Mouse (Mus musculus) kidney, embryonic 15.5 days (tissue): ENCODE data around the gene Pced1b. TPM values are rescaled to one million over a fixed set of nuclear protein-coding genes. Genes with fewer than 3 reads are reported as not detected.

Experiments
- ATAC-seq: fragments of 200-750 bp; cut with Nextera tagmentation; replicated peaks from 2 replicates; pipeline ENCODE4 v1.8.0; 2017; ENCODE audit warnings: moderate TSS enrichment; ENCODE audit not compliant: low FRiP score
- H3K27ac ChIP-seq: fragments of 300-500 bp; sonication (generic); 2 replicates; pipeline ENCODE4 v1.5.1; 2015; ENCODE audit warnings: mild to moderate bottlenecking, inconsistent platforms
- H3K27me3 ChIP-seq: fragments of 300-500 bp; sonication (generic); 2 replicates; pipeline ENCODE4 v1.6.1; 2015; ENCODE audit warnings: inconsistent platforms
- H3K36me3 ChIP-seq: fragments of 300-500 bp; sonication (generic); 2 replicates; pipeline ENCODE4 v1.6.1; 2015; ENCODE audit warnings: inconsistent platforms
- H3K4me1 ChIP-seq: fragments of 300-500 bp; sonication (generic); 2 replicates; pipeline ENCODE4 v1.6.1; 2015; ENCODE audit warnings: inconsistent platforms
- H3K4me2 ChIP-seq: fragments of 300-500 bp; sonication (generic); 2 replicates; pipeline ENCODE4 v1.6.1; 2015; ENCODE audit warnings: moderate library complexity, mild to moderate bottlenecking, inconsistent platforms
- H3K4me3 ChIP-seq: fragments of 300-500 bp; sonication (generic); replicated peaks from 2 replicates; pipeline ENCODE4 v1.5.1; 2015; ENCODE audit warnings: mild to moderate bottlenecking, inconsistent platforms
- H3K9ac ChIP-seq: fragments of 300-500 bp; sonication (generic); 2 replicates; pipeline ENCODE4 v1.6.1; 2015; ENCODE audit warnings: mild to moderate bottlenecking, inconsistent platforms
- H3K9me3 ChIP-seq: fragments of 300-500 bp; sonication (generic); replicated peaks from 2 replicates; pipeline ENCODE4 v1.6.1; 2016; ENCODE audit warnings: inconsistent platforms
- WGBS: fragments of 180-500 bp; shearing (Covaris S2); methylation state at CpG from one replicate; pipeline ENCODE4 v1.1.7; 2015; ENCODE audit warnings: mixed read lengths; 5-methylcytosine and 5-hydroxymethylcytosine counted together
- polyA plus RNA-seq: library from polyadenylated mRNA; unstranded; fragments of >200 nt; fragmentation: Nextera tagmentation; extraction: Ambion mirVana; gene quantifications from 2 replicates; pipeline ENCODE4 v1.2.1, GENCODE M21; 2015

The Pced1b gene
- polyA plus RNA-seq, 1 experiment from 2014 or later, result 5.5 TPM

DNA sequence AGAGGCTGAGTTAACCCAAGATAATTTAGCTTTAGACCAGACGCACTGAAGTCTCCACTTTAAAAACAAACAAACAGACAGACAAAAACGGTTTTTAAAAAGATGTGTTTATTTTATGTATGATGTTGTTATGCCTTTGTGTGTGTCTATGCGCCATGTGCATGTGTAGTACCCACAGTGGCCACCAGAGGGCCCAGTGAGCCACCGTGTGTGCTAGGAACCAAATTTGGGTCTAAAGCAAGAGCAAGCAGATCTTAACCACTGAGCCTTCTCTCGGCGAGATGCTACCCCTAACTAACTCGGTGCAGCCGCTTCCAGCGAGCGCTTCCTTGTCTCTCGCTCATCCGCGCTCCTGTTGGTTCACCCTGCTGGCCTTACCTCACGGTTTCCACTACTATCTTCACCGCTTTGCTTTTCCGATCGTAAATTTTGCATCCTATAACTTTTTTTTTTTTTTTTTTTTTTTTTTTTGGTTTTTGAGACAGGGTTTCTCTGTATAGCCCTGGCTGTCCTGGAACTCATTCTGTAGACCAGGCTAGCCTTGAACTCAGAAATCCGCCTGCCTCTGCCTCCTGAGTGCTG is 80.7 kb downstream of the Pced1b start:
- H3K27me3 ChIP-seq, result no peaks in the 10 kb centered on the region
- H3K36me3 ChIP-seq, result 0 out of 2 replicates have a peak, but pooled peaks cover 3% of the 10 kb centered on the region
- 0 out of 2 replicates have a peak, but pooled peaks cover 3% of the 10 kb centered on the region for H3K9me3 ChIP-seq
- ATAC-seq, result no peak
- H3K27ac ChIP-seq, result no peak overlapping the region
- WGBS, result 77% methylated on average over 18 of the region's 18 CpGs
- H3K9ac ChIP-seq, result no peak overlapping the region
- H3K4me3 ChIP-seq, result no peak overlapping the region
- H3K4me2 ChIP-seq, result no peak overlapping the region
- H3K4me1 ChIP-seq, result peaks cover 12% of the 10 kb centered on the region

DNA sequence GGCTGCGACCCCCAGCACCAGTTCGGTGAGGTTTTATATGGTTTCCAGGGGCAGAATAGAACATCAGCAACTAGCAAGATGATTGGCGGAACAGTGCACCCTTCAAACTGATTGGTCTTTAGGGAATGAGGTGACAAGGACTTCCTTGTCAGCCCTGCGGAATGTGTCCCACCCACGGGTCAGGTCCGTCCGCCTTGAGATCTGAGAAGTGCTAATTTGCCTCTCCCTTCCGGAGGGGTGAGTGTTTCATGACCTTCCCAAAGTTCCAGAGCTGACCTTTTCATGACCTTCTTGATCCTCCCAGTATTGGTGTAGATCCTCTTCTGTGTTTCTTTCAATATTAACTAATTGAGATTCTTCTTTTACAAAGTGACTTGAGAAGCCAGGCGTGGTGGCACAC is 85.7 kb downstream of the Pced1b start:
- Histone ChIP-seq H3K4me3 (no peak overlapping the region), H3K4me2 (no peak overlapping the region), H3K27me3 (no peaks in the 10 kb centered on the region), H3K36me3 (no peaks in the 10 kb centered on the region), H3K27ac (no peak overlapping the region), H3K9ac (no peak overlapping the region), H3K4me1 (peaks cover 8% of the 10 kb centered on the region; the same call in 1 of the 2 replicates), H3K9me3 (0 out of 2 replicates have a peak, but pooled peaks cover 4% of the 10 kb centered on the region)
- WGBS, result 63% methylated on average over 9 of the region's 9 CpGs
- ATAC-seq, result no peak

DNA sequence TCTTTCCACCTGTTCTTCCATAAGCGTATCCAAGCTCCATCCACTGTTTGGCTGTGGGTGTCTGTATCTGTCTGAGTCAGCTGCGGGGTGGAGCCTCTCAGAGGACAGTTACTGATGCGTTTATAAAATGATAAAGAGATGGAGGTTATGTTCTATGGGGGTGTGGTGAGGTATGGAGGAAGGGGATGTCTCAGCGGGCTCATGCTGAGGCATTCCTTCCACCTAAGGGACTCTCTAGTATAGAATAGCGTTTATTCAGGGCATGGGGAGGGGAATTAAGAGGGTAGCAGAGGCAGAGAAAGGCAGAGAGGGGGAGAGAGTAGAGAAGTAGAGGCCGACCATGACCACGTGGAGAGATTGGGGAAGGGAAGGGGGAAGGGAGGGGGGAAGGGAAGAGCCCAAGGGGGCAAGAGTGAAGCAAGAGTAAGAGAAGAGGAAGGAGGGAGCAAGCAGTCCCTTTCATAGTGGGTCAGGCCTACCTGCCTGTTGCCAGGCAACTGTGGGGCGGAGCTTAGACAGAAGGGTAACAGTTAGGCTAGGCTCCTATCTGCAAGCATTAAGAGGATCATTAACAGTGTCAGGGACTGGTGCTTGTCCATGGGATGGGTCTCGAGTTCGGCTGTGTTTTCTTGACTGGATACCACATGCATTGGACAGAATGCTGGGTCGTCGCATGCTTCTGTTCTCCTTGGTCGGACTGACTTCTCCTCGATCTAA is 90.9 kb downstream of the Pced1b start:
- no peaks in the 10 kb centered on the region for H3K36me3 ChIP-seq
- H3K4me1 ChIP-seq, result peaks cover 24% of the 10 kb centered on the region
- no peak overlapping the region for H3K27ac ChIP-seq
- peak overlapping the region; percentile 26 for H3K4me3 ChIP-seq
- WGBS, result 42% methylated on average over 14 of the region's 14 CpGs
- peak overlapping the region; percentile 55 for H3K4me2 ChIP-seq
- ATAC-seq, result peak; percentile 68
- no peaks in the 10 kb centered on the region for H3K27me3 ChIP-seq
- no peak overlapping the region for H3K9ac ChIP-seq
- peaks cover 4% of the 10 kb centered on the region; the same call in 1 of the 2 replicates for H3K9me3 ChIP-seq

DNA sequence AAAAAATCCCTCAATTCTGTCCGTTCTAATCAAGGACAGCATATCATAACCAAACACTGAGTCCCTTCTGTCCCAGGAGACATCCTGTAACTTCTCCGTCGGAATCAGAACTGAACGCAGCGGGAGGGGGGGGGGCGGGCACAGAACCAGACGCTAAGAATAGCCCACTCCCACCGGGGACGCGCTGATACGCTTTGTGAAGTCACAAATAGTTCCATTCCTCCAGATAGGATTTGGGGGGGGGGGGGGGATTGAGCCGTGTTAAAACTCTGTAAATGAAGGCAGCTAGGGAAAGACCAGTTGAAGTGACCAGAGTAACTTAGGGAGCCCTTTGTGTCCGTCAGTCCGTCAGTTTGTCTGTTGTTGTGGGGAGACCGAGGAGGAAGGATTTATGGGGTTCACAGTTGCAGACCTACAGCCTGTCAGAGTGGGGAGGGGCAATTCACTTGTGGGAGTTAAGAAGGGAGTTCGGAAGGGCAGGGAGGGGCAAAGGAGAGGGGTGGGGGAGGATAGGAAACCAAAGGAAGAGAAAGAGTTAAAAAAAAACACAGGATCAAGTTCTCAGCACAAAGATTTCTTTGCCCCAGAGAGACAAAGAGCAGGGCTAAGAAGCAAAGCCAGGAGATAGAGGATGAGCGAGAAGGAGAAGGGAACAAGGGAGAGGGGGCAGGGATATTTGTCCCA is 91.6 kb downstream of the Pced1b start:
- Histone ChIP-seq H3K36me3 (no peaks in the 10 kb centered on the region), H3K4me3 (peak overlapping the region; percentile 26), H3K4me2 (peak overlapping the region; percentile 55), H3K4me1 (peaks cover 24% of the 10 kb centered on the region), H3K27me3 (no peaks in the 10 kb centered on the region), H3K9ac (no peak overlapping the region), H3K27ac (no peak overlapping the region), H3K9me3 (peaks cover 4% of the 10 kb centered on the region; the same call in 1 of the 2 replicates)
- WGBS, result 9% methylated on average over 17 of the region's 17 CpGs
- no peak for ATAC-seq

DNA sequence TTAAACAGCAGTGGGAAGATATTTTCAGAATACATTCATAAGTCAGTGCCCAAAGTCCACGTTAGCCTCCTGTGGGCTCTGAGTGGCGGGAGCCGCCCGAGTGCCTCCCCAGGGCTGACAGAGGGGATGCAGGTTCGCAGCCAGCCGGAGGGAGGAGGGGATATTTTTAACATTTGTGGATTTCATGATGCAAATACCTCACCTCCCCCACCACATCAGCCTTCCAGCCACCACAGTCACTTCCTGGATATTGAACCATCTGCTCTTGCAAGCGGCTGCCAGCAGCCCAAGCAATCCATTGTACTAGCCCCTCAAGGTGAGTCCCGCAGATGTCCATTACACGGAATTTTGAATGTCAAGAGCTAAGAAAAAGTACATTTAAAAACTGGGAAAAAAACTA is 95.4 kb downstream of the Pced1b start:
- ATAC-seq, result no peak
- Histone ChIP-seq H3K36me3 (no peaks in the 10 kb centered on the region), H3K9me3 (no peaks in the 10 kb centered on the region; the same call in 1 of the 2 replicates), H3K4me1 (peaks cover 18% of the 10 kb centered on the region), H3K9ac (no peak overlapping the region), H3K27ac (no peak overlapping the region), H3K4me3 (no peak overlapping the region), H3K27me3 (no peaks in the 10 kb centered on the region), H3K4me2 (no peak overlapping the region)
- 86% methylated on average over 9 of the region's 9 CpGs for WGBS

DNA sequence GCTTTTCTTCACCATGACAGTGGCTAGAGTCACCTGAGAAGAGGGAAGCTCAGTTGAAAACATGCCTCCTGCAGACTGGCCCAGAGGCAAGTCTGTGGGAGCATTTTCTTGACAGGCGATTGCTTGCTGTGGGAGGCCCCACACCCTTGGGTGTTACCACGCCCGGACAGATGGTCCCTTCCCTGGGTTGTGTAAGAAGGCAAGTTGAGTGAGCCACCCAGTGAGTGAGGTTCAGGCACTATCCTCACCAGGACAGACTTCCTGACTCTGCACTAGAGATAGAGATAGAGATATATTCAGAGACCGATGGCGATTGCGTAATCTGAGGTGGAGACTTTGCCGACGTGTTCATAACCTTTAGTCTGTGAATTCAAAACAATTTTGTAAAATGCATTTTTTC is 96.0 kb downstream of the Pced1b start:
- Histone ChIP-seq H3K4me1 (peaks cover 12% of the 10 kb centered on the region), H3K4me2 (no peak overlapping the region), H3K9me3 (no peaks in the 10 kb centered on the region; the same call in 1 of the 2 replicates), H3K36me3 (no peaks in the 10 kb centered on the region), H3K4me3 (no peak overlapping the region), H3K27ac (no peak overlapping the region), H3K9ac (no peak overlapping the region), H3K27me3 (no peaks in the 10 kb centered on the region)
- WGBS, result 95% methylated on average over 8 of the region's 8 CpGs
- no peak; the same call in 1 of the 2 replicates for ATAC-seq

DNA sequence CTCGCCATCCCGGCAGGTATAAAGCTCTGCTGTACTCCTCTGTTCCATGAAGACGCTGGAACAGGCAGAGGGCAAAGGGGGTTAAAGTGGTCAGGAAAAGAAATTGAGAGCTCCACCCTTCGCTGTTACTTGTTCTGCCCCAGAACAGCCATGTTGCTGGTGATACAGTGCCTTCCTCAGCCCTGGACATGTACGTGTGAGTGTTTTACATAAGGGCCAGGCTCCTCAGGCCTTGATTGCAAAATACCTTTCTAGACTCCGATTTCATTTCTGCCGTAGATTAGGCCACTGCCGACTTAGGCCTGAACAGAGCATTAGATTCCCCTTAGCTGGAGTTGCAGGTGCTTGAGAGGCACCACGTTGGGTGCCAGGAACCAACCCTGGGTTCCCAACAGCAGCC is 97.0 kb downstream of the Pced1b start:
- Histone ChIP-seq H3K27me3 (no peaks in the 10 kb centered on the region), H3K9ac (no peak overlapping the region), H3K4me3 (no peak overlapping the region), H3K4me1 (peaks cover 5% of the 10 kb centered on the region; the same call in 1 of the 2 replicates), H3K9me3 (no peaks in the 10 kb centered on the region; the same call in 1 of the 2 replicates), H3K36me3 (no peaks in the 10 kb centered on the region), H3K4me2 (no peak overlapping the region), H3K27ac (no peak overlapping the region)
- ATAC-seq, result no peak
- 92% methylated on average over 9 of the region's 9 CpGs for WGBS

DNA sequence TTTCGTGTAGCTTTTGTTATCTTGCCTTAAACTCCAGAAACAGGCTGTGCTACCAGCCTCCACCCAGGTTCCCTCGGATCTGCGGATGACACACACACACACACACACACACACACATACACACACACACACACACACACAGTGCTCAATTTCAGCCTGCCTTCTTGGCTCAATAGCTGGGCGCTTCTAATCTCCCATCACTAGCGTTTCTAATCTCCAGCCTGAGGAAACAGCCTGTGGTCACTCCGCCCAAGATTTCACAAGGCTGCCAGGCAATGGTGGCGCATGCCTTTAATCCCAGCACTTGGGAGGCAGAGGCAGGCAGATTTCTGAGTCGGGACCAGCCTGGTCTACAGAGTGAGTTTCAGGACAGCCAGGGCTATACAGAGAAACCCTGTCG is 98.2 kb downstream of the Pced1b start:
- H3K9ac ChIP-seq, result no peak overlapping the region
- H3K36me3 ChIP-seq, result no peaks in the 10 kb centered on the region
- no peaks in the 10 kb centered on the region; the same call in 1 of the 2 replicates for H3K9me3 ChIP-seq
- H3K4me2 ChIP-seq, result no peak overlapping the region
- 93% methylated on average over 9 of the region's 9 CpGs for WGBS
- no peak overlapping the region for H3K4me3 ChIP-seq
- no peak for ATAC-seq
- H3K4me1 ChIP-seq, result no peaks in the 10 kb centered on the region
- H3K27me3 ChIP-seq, result no peaks in the 10 kb centered on the region
- H3K27ac ChIP-seq, result no peak overlapping the region

DNA sequence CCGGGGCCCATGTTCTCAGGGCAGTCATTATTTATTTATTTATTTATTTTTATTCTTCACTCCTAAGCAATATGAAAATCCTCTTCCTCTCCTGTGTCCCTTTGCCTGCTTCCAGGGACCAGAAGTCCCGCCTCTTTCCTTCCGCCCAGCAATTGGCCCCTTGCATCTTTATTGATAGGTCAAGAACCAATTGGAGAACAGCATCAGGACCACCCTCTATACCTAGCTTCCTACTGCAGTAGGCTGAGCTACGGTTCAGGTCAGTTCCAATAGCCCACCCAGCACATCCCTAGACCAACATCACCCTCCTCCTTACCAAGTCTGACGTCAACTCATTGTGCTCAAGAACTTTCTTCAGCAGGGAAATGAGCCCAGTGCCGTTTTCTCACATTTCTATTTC is 99.0 kb downstream of the Pced1b start:
- Histone ChIP-seq H3K27me3 (no peaks in the 10 kb centered on the region), H3K27ac (no peak overlapping the region), H3K9me3 (no peaks in the 10 kb centered on the region; the same call in 1 of the 2 replicates), H3K9ac (no peak overlapping the region), H3K4me2 (no peak overlapping the region), H3K4me3 (no peak overlapping the region), H3K36me3 (no peaks in the 10 kb centered on the region), H3K4me1 (no peaks in the 10 kb centered on the region; the same call in 1 of the 2 replicates)
- no peak for ATAC-seq
- 82% methylated on average over 6 of the region's 6 CpGs for WGBS

DNA sequence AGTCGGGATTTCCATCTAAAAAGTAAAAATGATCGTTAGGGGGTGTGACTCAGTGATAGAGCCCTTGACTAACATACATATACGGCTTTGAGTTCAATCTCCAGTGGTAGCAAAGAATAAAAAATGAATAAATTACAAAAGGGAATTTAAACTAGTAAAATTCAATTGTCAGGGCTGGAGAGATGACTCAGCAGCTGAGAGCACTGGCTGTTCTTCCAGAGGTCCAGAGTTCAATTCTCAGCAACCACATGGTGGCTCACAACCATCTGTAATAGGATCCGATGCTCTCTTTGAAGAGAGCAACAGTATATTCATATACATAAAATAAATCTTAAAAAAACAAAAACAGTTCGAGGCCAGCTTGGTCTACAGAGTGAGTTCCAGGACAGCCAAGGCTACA is 99.5 kb downstream of the Pced1b start:
- Histone ChIP-seq H3K4me3 (no peak overlapping the region), H3K36me3 (no peaks in the 10 kb centered on the region), H3K4me2 (no peak overlapping the region), H3K9me3 (no peaks in the 10 kb centered on the region; the same call in 1 of the 2 replicates), H3K9ac (no peak overlapping the region), H3K27me3 (no peaks in the 10 kb centered on the region), H3K27ac (no peak overlapping the region), H3K4me1 (no peaks in the 10 kb centered on the region; the same call in 1 of the 2 replicates)
- no peak for ATAC-seq
- 82% methylated on average over 5 of the region's 5 CpGs for WGBS

DNA sequence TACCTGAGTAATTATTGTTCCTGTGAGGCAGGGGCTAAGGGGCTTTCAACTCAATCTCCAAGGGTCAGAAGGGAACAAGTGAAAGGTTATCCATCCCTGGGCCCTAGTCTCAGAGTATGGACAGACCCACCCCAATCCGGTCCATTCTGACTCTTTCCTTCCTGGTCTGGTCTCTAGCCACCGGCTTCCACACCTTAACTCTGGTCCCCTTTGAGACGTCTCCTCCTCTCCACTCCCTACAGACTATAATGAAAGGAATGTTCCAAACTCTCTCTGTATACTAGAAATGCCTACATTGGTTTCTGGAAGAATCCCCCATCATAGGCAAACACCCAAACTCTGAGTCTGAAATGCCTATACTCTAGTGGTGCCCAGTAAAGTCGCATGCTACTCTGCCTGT is 100.0 kb downstream of the Pced1b start:
- no peaks in the 10 kb centered on the region for H3K27me3 ChIP-seq
- 90% methylated on average over 4 of the region's 4 CpGs for WGBS
- no peak overlapping the region for H3K9ac ChIP-seq
- no peaks in the 10 kb centered on the region; the same call in 1 of the 2 replicates for H3K4me1 ChIP-seq
- H3K9me3 ChIP-seq, result no peaks in the 10 kb centered on the region
- no peak overlapping the region for H3K4me2 ChIP-seq
- H3K27ac ChIP-seq, result no peak overlapping the region
- ATAC-seq, result no peak
- H3K4me3 ChIP-seq, result no peak overlapping the region
- no peaks in the 10 kb centered on the region for H3K36me3 ChIP-seq
